Mouse (Mus musculus) lung, postnatal 0 days (tissue): ENCODE measurements around the gene 4931414P19Rik. TPM values are rescaled to one million over a fixed set of nuclear protein-coding genes. Genes with fewer than 3 reads are reported as not detected.
A peak's percentile ranks its signal among the peaks of the same experiment; 100 is the strongest.

Experiments used
- ATAC-seq: fragments of 200-750 bp; cut with Nextera tagmentation; 2 replicates; pipeline ENCODE4 v1.8.0; 2017; ENCODE audit warnings: moderate library complexity
- DNase-seq: peaks from one replicate; pipeline ENCODE4 v3.0.0-alpha.2; 2016; ENCODE audit warnings: low spot score
- H3K27ac ChIP-seq: fragments of 300-500 bp; sonication (generic); 2 replicates; pipeline ENCODE4 v1.5.1; 2014; ENCODE audit warnings: antibody characterized with exemption, mild to moderate bottlenecking, low read length, mixed read lengths
- H3K27me3 ChIP-seq: fragments of 300-500 bp; sonication (generic); replicated peaks from 2 replicates; pipeline ENCODE4 v1.6.1; 2014; ENCODE audit warnings: low read length, mixed read lengths; ENCODE audit not compliant: insufficient read depth
- H3K36me3 ChIP-seq: fragments of 300-500 bp; sonication (generic); 2 replicates; pipeline ENCODE4 v1.6.1; 2014; ENCODE audit warnings: low read length, mixed read lengths; ENCODE audit not compliant: insufficient read depth
- H3K4me1 ChIP-seq: fragments of 300-500 bp; sonication (generic); 2 replicates; pipeline ENCODE4 v1.6.1; 2014; ENCODE audit warnings: antibody characterized with exemption, low read depth, low read length, mixed read lengths; ENCODE audit not compliant: insufficient read depth
- H3K4me2 ChIP-seq: fragments of 300-500 bp; sonication (generic); replicated peaks from 2 replicates; pipeline ENCODE4 v1.6.1; 2014; ENCODE audit warnings: low read depth, mild to moderate bottlenecking, low read length, moderate library complexity, mixed read lengths
- H3K4me3 ChIP-seq: fragments of 300-500 bp; sonication (generic); 2 replicates; pipeline ENCODE4 v1.5.1; 2014; ENCODE audit warnings: low read depth, low read length
- H3K9ac ChIP-seq: fragments of 300-500 bp; sonication (generic); replicated peaks from 2 replicates; pipeline ENCODE4 v1.6.1; 2014; ENCODE audit warnings: low read depth, mild to moderate bottlenecking
- H3K9me3 ChIP-seq: fragments of 300-500 bp; sonication (generic); 2 replicates; pipeline ENCODE4 v1.6.1; 2016; ENCODE audit warnings: low read length, mixed read lengths
- CTCF ChIP-seq: IDR thresholded peaks from 2 replicates; pipeline ENCODE4 v1.5.1; 2016; ENCODE audit warnings: antibody characterized with exemption, mild to moderate bottlenecking
- EP300 ChIP-seq: IDR thresholded peaks from 2 replicates; pipeline ENCODE4 v1.6.1; 2016; ENCODE audit warnings: antibody characterized with exemption, mild to moderate bottlenecking, control low read depth
- WGBS: fragments of 180-500 bp; shearing (Covaris S2); extraction: QIAGEN DNeasy Blood & Tissue Kit; methylation state at CpG from one replicate; pipeline ENCODE4 v1.1.7; 2014; 5-methylcytosine and 5-hydroxymethylcytosine counted together
- polyA plus RNA-seq: library from polyadenylated mRNA; unstranded; fragments of >200 nt; fragmentation: Nextera tagmentation; extraction: Ambion mirVana; gene quantifications from 2 replicates; pipeline ENCODE4 v1.2.1, GENCODE M21; 2015

4931414P19Rik gene
- polyA plus RNA-seq, 1 experiment from 2014 or later = 3.8 TPM

DNA sequence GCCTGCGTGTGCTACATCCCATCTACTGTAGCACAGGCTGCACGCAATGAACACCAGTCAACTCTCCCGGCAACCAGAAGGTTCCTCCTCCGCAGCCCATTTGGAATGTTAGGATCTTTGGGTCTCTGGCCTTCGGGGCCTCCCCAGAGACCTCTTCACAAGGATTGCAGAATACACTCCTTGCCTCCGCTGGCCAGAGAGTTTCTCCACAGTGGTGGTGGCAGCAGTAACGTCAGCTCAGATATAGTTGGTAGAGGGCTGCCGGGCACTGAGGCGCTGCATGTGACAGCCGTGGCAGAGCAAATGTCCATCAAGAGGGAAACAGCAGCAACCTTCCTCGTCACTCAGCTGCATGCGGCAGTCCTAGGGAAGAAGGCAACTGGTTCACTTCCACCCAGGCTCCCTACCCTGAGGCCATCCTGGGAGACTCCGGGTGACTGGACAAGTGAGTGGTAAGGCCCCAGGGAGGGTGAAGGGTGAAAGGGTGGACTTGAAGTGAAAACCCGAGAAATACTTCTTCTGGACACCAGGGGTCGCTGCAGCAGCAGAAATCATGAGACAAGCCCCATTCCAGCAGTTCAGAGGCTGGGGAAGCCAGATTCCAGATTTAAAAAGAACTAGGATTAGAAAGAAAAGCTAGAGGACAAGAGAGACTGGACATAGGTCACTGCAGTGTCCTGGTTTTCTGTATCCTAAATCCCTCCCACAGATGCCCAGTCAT, 36.9 kb downstream of the 4931414P19Rik start:
- no peak for TF ChIP-seq EP300
- peak; percentile 88 for TF ChIP-seq CTCF
- Histone ChIP-seq H3K4me3 (no peak overlapping the region), H3K27ac (peak overlapping the region; percentile 68), H3K36me3 (0 out of 2 replicates have a peak, but pooled peaks cover 12% of the 10 kb centered on the region), H3K27me3 (no peaks in the 10 kb centered on the region), H3K4me1 (peaks cover 7% of the 10 kb centered on the region; the same call in 1 of the 2 replicates), H3K9ac (no peak overlapping the region), H3K4me2 (no peak overlapping the region), H3K9me3 (no peaks in the 10 kb centered on the region)
- ATAC-seq (peak; percentile 16), DNase-seq (peak; percentile 89)
- 71% methylated on average over 15 of the region's 15 CpGs for WGBS

DNA sequence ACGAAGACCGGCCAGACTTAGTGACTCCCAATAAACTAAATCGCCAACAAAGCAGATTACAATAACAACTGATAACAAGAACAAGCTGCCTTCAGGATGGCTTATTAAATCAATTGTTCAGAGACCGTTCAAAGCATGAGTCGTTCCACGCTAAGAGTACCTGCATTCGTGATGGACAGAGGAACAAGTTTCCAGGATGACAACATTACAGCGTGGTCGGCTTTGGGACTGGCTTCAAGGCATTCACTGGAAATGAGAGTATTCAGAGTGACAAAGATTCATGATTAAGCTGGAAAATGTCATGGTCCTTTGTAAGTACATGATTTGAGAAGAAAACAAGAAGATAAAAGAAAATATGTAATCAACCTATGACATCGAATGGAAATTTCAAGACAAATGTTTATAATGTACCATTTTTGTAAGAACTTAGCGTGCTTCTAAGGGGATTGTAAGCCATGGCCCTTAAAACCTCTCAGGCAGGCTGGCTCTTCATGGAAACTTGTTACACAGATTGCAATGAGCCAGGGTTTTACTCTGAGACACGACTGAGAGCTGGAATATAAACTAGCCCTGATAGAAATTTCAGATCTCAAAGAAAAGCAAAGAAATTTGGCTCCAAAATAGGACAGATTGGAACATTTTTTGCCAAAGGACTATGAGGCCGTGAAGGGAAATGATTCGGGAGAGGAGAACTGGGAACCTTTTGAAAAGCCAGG, 45.1 kb downstream of the 4931414P19Rik start:
- no peak for TF ChIP-seq CTCF
- no peak for TF ChIP-seq EP300
- no peak overlapping the region for H3K9ac ChIP-seq
- DNase-seq (no peak), ATAC-seq (no peak)
- no peak overlapping the region for H3K4me2 ChIP-seq
- 77% methylated on average over 14 of the region's 14 CpGs for WGBS
- no peak overlapping the region for H3K4me3 ChIP-seq
- H3K27ac ChIP-seq = no peak overlapping the region
- no peaks in the 10 kb centered on the region for H3K27me3 ChIP-seq
- no peaks in the 10 kb centered on the region for H3K4me1 ChIP-seq
- H3K36me3 ChIP-seq = no peaks in the 10 kb centered on the region
- H3K9me3 ChIP-seq = no peaks in the 10 kb centered on the region

DNA sequence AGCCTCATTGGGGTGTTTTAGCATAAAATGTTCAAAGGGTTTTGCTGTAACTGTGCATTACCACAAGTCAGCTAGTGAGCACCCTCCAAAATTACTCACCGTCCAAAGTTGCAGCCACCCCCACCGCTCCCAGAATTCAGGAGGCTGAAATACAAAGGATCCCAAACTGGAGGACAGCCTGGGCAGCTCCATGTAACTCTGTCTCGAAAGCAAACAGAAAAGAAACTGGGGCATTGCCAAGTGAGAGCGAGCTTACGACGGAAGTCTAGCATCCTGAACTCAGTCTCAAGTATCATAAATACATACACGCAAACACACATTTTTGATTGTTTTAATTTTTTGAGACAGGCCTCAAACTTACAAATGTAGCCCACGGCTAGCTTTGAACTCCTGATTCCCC, 48.5 kb downstream of the 4931414P19Rik start:
- Histone ChIP-seq H3K9me3 (no peaks in the 10 kb centered on the region), H3K4me1 (0 out of 2 replicates have a peak, but pooled peaks cover 8% of the 10 kb centered on the region), H3K9ac (no peak overlapping the region), H3K4me2 (no peak overlapping the region), H3K27me3 (no peaks in the 10 kb centered on the region), H3K4me3 (no peak overlapping the region), H3K27ac (no peak overlapping the region), H3K36me3 (no peaks in the 10 kb centered on the region)
- TF ChIP-seq EP300 = no peak
- ATAC-seq = no peak
- 51% methylated on average over 8 of the region's 8 CpGs for WGBS
- no peak for DNase-seq

DNA sequence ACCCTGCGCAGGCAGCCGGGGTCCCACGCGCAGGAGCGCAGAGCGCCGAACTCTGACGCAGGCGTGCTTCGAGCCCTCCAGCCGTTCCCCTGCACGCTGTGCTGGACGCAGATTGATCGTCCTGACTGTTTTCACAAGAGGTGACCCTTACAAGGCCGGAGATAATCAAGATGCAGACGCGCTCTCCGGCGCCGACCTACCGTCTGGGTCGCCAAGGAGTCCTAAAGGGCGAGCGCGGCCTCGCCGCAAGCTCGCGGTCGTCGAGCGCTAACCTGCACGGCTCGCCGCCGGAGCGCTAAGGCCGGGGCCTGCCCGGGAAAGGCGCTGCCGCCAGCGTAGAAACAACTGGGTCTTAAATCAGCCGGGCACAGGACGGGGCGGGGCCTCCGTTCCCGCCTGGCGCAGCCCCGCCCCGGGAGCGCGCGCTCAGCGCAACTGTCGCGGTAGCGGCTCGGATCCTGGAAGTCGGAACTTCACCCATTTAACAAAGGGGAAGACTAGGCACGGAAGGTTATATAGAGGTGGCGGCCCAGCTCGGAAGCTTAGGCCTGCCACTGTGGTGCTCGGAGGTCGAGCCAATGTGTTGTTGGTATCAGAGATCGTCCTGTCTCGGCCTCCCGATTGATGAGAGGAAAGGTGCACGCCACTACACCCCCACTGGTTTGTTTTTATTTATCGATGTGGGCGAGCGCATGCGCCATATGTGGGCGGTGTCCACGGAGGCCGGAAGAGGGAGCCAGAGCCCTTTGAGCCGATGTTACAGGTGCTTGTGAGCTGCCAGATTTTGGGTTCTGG, 51.6 kb downstream of the 4931414P19Rik start, which contains the start of gene Haus4:
TSS of gene Haus4 (minus strand) at position 642 of the 795 bp plus-strand sequence.
- Histone ChIP-seq H3K27me3 (no peaks in the 10 kb centered on the region), H3K9me3 (no peaks in the 10 kb centered on the region), H3K4me1 (0 out of 2 replicates have a peak, but pooled peaks cover 8% of the 10 kb centered on the region), H3K4me2 (peak within 1 kb of the TSS; percentile 93), H3K27ac (peak within 1 kb of the TSS; percentile 87), H3K9ac (peak within 1 kb of the TSS; percentile 54), H3K36me3 (no peaks in the 10 kb centered on the region), H3K4me3 (peak within 1 kb of the TSS; percentile 58)
- DNase-seq (peak; percentile 94), ATAC-seq (peak; percentile 98)
- WGBS = under 1% methylated on average over 74 of the region's 76 CpGs
- 0 out of 2 replicates have a peak, but pooled peaks have one; percentile 17 for TF ChIP-seq EP300
- TF ChIP-seq CTCF = peak; percentile 76

DNA sequence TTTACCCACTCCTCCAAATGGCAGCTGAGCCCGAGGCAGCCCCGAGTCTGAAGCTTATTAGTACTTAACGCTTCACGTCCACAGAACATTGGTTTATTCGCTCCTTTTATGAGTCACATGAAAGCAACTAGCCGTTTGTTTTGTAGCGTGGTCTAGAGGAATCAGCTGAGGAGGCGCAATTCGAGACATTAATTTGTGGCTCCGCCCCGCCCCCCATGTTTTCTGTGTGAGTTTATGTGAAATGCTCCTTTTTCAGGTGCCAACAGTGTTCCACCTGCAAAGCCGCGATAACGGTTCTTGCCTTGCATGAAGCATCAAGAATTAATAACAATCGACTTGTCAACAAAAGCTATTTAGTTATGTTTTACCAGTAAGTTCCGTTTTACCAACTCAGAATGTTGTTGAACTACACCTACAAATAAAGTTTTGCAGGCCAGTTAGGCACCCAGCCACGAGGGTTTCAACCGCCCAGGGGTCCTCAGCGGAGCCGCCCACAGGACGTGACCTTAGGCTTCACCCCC, 52.3 kb downstream of the 4931414P19Rik start:
- no peaks in the 10 kb centered on the region; the same call in 1 of the 2 replicates for H3K36me3 ChIP-seq
- H3K4me2 ChIP-seq = peak overlapping the region; percentile 93
- 3% methylated on average over 21 of the region's 21 CpGs for WGBS
- ATAC-seq (no peak), DNase-seq (peak; percentile 52)
- peak overlapping the region; percentile 87 for H3K27ac ChIP-seq
- no peaks in the 10 kb centered on the region for H3K27me3 ChIP-seq
- 0 out of 2 replicates have a peak, but pooled peaks cover 8% of the 10 kb centered on the region for H3K4me1 ChIP-seq
- TF ChIP-seq EP300 (no peak), CTCF (no peak)
- peak overlapping the region; percentile 58 for H3K4me3 ChIP-seq
- H3K9ac ChIP-seq = peak overlapping the region; percentile 54
- H3K9me3 ChIP-seq = no peaks in the 10 kb centered on the region
